In the genomic region with DNA sequence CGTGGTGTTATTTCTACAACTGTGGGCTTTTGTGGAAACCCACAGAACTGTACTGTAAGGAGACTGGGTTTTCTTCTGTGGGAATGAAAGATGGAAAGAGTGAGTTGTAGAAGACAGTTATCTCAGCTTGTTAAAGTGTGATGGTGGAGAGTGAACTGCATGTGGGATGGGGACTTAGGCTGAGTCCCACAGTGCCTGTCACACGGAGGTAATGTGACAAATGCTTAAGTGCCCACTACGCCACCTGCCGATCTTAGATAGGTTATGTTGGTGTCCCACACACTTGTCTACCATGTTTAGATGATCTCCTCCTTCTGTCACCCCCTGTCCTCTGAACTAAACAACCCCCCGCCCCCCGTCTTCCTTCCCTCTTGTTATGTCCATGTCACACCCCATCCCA, we compare ENCODE assay signal across 13 mouse cellular contexts.
"Had no signal": no experiment of that assay in that cellular context is flagged by ENCODE, and none has a peak within 500 bp of the region (broad histone marks: within the 10 kb centered on the region; RNA-seq: fewer than 3 reads in every experiment).

No protein-coding gene starts in this region.

- DNase-seq: kidney, adult 2 months; kidney, postnatal 14 days; lung, embryonic 14.5 days; lung, postnatal 10 days; lung, postnatal 4 days; midbrain, embryonic 14.5 days; thymus, postnatal 14 days had no signal

- H3K9ac ChIP-seq: kidney, embryonic 15.5 days; liver, embryonic 15.5 days; lung, embryonic 14.5 days; neural tube, embryonic 12.5 days had no signal

- H3K27ac ChIP-seq: kidney, embryonic 15.5 days; left cerebral cortex, adult 2 months; limb, embryonic 10.5 days; liver, embryonic 15.5 days; neural tube, embryonic 12.5 days; stomach, postnatal 0 days had no signal

- H3K36me3 ChIP-seq: kidney, embryonic 15.5 days; limb, embryonic 10.5 days; liver, embryonic 15.5 days had no signal

- H3K4me2 ChIP-seq: kidney, embryonic 15.5 days; liver, embryonic 15.5 days; lung, embryonic 14.5 days; neural tube, embryonic 12.5 days had no signal

- H3K4me3 ChIP-seq: kidney, embryonic 15.5 days; left cerebral cortex, adult 2 months; limb, embryonic 10.5 days; liver, embryonic 15.5 days; neural tube, embryonic 12.5 days had no signal

- H3K9me3 ChIP-seq: kidney, embryonic 15.5 days; limb, embryonic 10.5 days; liver, embryonic 15.5 days; neural tube, embryonic 12.5 days had no signal

- H3K27me3 ChIP-seq: kidney, embryonic 15.5 days; liver, embryonic 15.5 days; neural tube, embryonic 12.5 days had no signal
